In the genomic region with DNA sequence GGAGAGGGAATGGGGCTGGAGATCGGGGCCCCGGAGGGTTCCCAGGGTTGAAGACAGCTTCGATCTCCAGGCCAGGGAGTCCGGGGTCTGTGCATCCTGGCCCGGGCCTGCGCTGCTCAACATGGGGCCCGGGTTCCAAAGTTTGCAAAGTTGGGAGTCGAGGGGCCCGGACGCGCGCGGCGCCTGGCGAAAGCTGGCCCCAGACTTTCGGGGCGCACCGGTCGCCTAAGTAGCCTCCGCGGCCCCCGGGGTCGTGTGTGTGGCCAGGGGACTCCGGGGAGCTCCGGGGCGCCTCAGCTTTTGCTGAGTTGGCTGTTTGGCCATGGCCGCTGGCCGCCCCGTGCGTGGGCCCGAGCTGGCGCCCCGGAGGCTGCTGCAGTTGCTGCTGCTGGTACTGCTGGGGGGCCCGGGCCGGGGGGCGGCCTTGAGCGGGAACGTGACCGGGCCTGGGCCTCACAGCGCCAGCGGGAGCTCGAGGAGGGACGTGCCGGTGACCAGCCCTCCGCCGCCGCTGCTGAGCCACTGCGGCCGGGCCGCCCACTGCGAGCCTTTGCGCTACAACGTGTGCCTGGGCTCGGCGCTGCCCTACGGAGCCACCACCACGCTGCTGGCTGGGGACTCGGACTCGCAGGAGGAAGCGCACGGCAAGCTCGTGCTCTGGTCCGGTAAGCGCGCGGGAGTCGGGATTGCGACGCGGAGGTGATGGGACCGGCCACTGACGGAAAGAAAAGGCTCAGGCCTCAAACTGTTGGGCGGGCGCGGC, we compare ENCODE assay signal across 8 mouse cellular contexts. TPM values are rescaled to one million over a fixed set of nuclear protein-coding genes. Genes with fewer than 3 reads are reported as not detected.
A peak's percentile ranks its signal among the peaks of the same experiment; 100 is the strongest.
DNase-seq lines count a peak whose midpoint lies in the region; ATAC-seq and TF ChIP-seq lines count a peak whose summit lies in the region.

No protein-coding gene starts in this region.

- no peaks in the 10 kb centered on the region; the same call in 1 of the 2 replicates for H3K27me3 ChIP-seq in ES-Bruce4 (ENCODE audit: control insufficient read depth, insufficient read depth, low read length, poor library complexity, severe bottlenecking)
- peaks cover 63% of the 10 kb centered on the region for H3K27me3 ChIP-seq in erythroblast, embryonic 14.5 days (ENCODE audit: control insufficient read depth)
- no peaks in the 10 kb centered on the region for H3K27me3 ChIP-seq in heart, postnatal 0 days (ENCODE audit: control insufficient read depth, insufficient read depth, low read length)
- no peaks in the 10 kb centered on the region for H3K27me3 ChIP-seq in stomach, embryonic 15.5 days (replicated peaks)

- H3K9me3 ChIP-seq in ES-Bruce4 (replicated peaks; ENCODE audit: control insufficient read depth, insufficient read depth, low read length, poor library complexity, severe bottlenecking): no peaks in the 10 kb centered on the region
- no peaks in the 10 kb centered on the region; the same call in 1 of the 2 replicates for H3K9me3 ChIP-seq in erythroblast, embryonic 14.5 days (ENCODE audit: control insufficient read depth, low read length)
- H3K9me3 ChIP-seq in heart, postnatal 0 days (replicated peaks; ENCODE audit: control insufficient read depth, low read length): no peaks in the 10 kb centered on the region
- no peaks in the 10 kb centered on the region for H3K9me3 ChIP-seq in stomach, embryonic 15.5 days

- no peak for TF ChIP-seq CTCF in ES-Bruce4 (IDR thresholded peaks at IDR 0.05; ENCODE audit: low read depth, low read length)
- no peak for TF ChIP-seq CTCF in heart, postnatal 0 days (IDR thresholded peaks at IDR 0.05; ENCODE audit: low read depth)

- under 1% methylated on average over 69 of the region's 75 CpGs for WGBS in heart, postnatal 0 days
- under 1% methylated on average over 73 of the region's 75 CpGs for WGBS in stomach, embryonic 15.5 days

- TF ChIP-seq POLR2A in ES-Bruce4 (IDR thresholded peaks at IDR 0.05; ENCODE audit: insufficient read depth, low read length): no peak

- H3K4me3 ChIP-seq in ES-Bruce4 (ENCODE audit: low read depth, low read length): peak overlapping the region; percentile 78
- peak overlapping the region; percentile 73 for H3K4me3 ChIP-seq in erythroblast, embryonic 14.5 days (replicated peaks)
- H3K4me3 ChIP-seq in heart, postnatal 0 days (ENCODE audit: low read depth, low read length): peak overlapping the region; percentile 91
- H3K4me3 ChIP-seq in stomach, embryonic 15.5 days (replicated peaks): peak overlapping the region; percentile 85

- peak; percentile 74 for ATAC-seq in heart, postnatal 0 days (ENCODE audit: insufficient read depth, low read depth)
- peak; percentile 84 for ATAC-seq in megakaryocyte, adult 5-6 weeks (ENCODE audit: poor library complexity, severe bottlenecking)
- peak; percentile 63 for ATAC-seq in stomach, embryonic 15.5 days (ENCODE audit: insufficient read depth, low FRiP score, low read depth)

- no peak overlapping the region for H3K27ac ChIP-seq in ES-Bruce4 (ENCODE audit: insufficient read depth, low read length)
- peak overlapping the region; percentile 94 for H3K27ac ChIP-seq in heart, postnatal 0 days (ENCODE audit: low read depth)
- peak overlapping the region; percentile 98 for H3K27ac ChIP-seq in stomach, embryonic 15.5 days

- peak; percentile 68 to 89 for DNase-seq in adrenal gland, adult (ENCODE audit: inconsistent age in 2 of 2, low spot score in 1 of 2)
- DNase-seq in heart, postnatal 0 days (ENCODE audit: low spot score): peak; percentile 67
- peak; percentile 78 for DNase-seq in kidney, postnatal 14 days
- no peak for DNase-seq in frontal cortex, postnatal 14 days (ENCODE audit: low spot score in 2 of 2)

- H3K4me1 ChIP-seq in ES-Bruce4 (ENCODE audit: control insufficient read depth, insufficient read depth, low read length): no peaks in the 10 kb centered on the region
- peaks cover 27% of the 10 kb centered on the region for H3K4me1 ChIP-seq in erythroblast, embryonic 14.5 days (ENCODE audit: control insufficient read depth)
- H3K4me1 ChIP-seq in heart, postnatal 0 days (ENCODE audit: control insufficient read depth, insufficient read depth): peaks cover 18% of the 10 kb centered on the region; the same call in 1 of the 2 replicates
- H3K4me1 ChIP-seq in stomach, embryonic 15.5 days: peaks cover 14% of the 10 kb centered on the region; the same call in 1 of the 2 replicates

- H3K9ac ChIP-seq in ES-Bruce4 (ENCODE audit: low read depth, poor library complexity, severe bottlenecking): peak overlapping the region; percentile 97
- H3K9ac ChIP-seq in heart, postnatal 0 days (replicated peaks; ENCODE audit: low read depth, low read length): peak overlapping the region; percentile 97
- peak overlapping the region; percentile 90 for H3K9ac ChIP-seq in stomach, embryonic 15.5 days

- H3K36me3 ChIP-seq in ES-Bruce4 (ENCODE audit: control insufficient read depth, insufficient read depth, low read length, poor library complexity, severe bottlenecking): no peaks in the 10 kb centered on the region
- H3K36me3 ChIP-seq in erythroblast, embryonic 14.5 days (ENCODE audit: control insufficient read depth): no peaks in the 10 kb centered on the region; the same call in 1 of the 2 replicates
- no peaks in the 10 kb centered on the region for H3K36me3 ChIP-seq in heart, postnatal 0 days (replicated peaks; ENCODE audit: control insufficient read depth, insufficient read depth, low read length)
- no peaks in the 10 kb centered on the region for H3K36me3 ChIP-seq in stomach, embryonic 15.5 days

- peak overlapping the region; percentile 85 for H3K4me2 ChIP-seq in heart, postnatal 0 days (ENCODE audit: low read depth, low read length)
- peak overlapping the region; percentile 79 for H3K4me2 ChIP-seq in stomach, embryonic 15.5 days

- no peak for TF ChIP-seq EP300 in ES-Bruce4 (IDR thresholded peaks at IDR 0.05; ENCODE audit: insufficient read depth, low read depth, low read length)
- no peak for TF ChIP-seq EP300 in heart, postnatal 0 days (IDR thresholded peaks at IDR 0.05; ENCODE audit: low read depth)

RNA-seq across cellular contexts. Expression of a gene that starts 0.6 kb away (rescaled TPM):
- 26.5 and 28.2 TPM in 2 replicates for polyA plus RNA-seq in ES-Bruce4 (2011; ENCODE audit: insufficient read depth, insufficient read length, low read depth, missing spikeins)
- 0.30 and 0.42 TPM in 2 replicates for polyA plus RNA-seq in erythroblast, embryonic 14.5 days (2012)
- total RNA-seq in heart, postnatal 0 days (2014; rRNA removed; ENCODE audit: low replicate concordance): 50.9 and 54.7 TPM in 2 replicates
- 6.5 and 7.1 TPM in 2 replicates for polyA plus RNA-seq in heart, postnatal 0 days (2015; fragmentation: Nextera tagmentation; extraction: Ambion mirVana)
- 2.6 and 4.3 TPM in 2 replicates for total RNA-seq in megakaryocyte, adult 5-6 weeks (2015)
- total RNA-seq in megakaryocyte, adult 5-6 weeks (2017): 2.3 and 2.5 TPM in 2 replicates
- 36.0 and 41.7 TPM in 2 replicates for polyA plus RNA-seq in stomach, embryonic 15.5 days (2015; fragmentation: Nextera tagmentation; extraction: Ambion mirVana)

RNA-seq across cellular contexts. Expression of a gene that starts 31.9 kb away (rescaled TPM):
- polyA plus RNA-seq in ES-Bruce4 (2011; ENCODE audit: insufficient read depth, insufficient read length, low read depth, missing spikeins): 37.2 and 41.3 TPM in 2 replicates
- polyA plus RNA-seq in erythroblast, embryonic 14.5 days (2012): 0.34 and 0.39 TPM in 2 replicates
- 19.4 and 31.6 TPM in 2 replicates for total RNA-seq in heart, postnatal 0 days (2014; rRNA removed; ENCODE audit: low replicate concordance)
- 3.4 and 3.7 TPM in 2 replicates for polyA plus RNA-seq in heart, postnatal 0 days (2015; fragmentation: Nextera tagmentation; extraction: Ambion mirVana)
- 34.2 and 46.4 TPM in 2 replicates for total RNA-seq in megakaryocyte, adult 5-6 weeks (2015)
- total RNA-seq in megakaryocyte, adult 5-6 weeks (2017): 80.8 and 82.7 TPM in 2 replicates
- 30.2 and 40.3 TPM in 2 replicates for polyA plus RNA-seq in stomach, embryonic 15.5 days (2015; fragmentation: Nextera tagmentation; extraction: Ambion mirVana)

RNA-seq across cellular contexts. Expression of a gene that starts 41.8 kb away (rescaled TPM):
- polyA plus RNA-seq in ES-Bruce4 (2011; ENCODE audit: insufficient read depth, insufficient read length, low read depth, missing spikeins): 7.1 and 9.6 TPM in 2 replicates
- polyA plus RNA-seq in erythroblast, embryonic 14.5 days (2012): 91.5 and 99.6 TPM in 2 replicates
- 1.1 and 1.8 TPM in 2 replicates for total RNA-seq in heart, postnatal 0 days (2014; rRNA removed; ENCODE audit: low replicate concordance)
- 1.3 and 1.6 TPM in 2 replicates for polyA plus RNA-seq in heart, postnatal 0 days (2015; fragmentation: Nextera tagmentation; extraction: Ambion mirVana)
- 1.5 and 3.7 TPM in 2 replicates for total RNA-seq in megakaryocyte, adult 5-6 weeks (2015)
- total RNA-seq in megakaryocyte, adult 5-6 weeks (2017): 2.7 and 5.0 TPM in 2 replicates
- polyA plus RNA-seq in stomach, embryonic 15.5 days (2015; fragmentation: Nextera tagmentation; extraction: Ambion mirVana): 10.2 and 19.5 TPM in 2 replicates

Comparison
In these comparisons a context has a peak if more than half of its experiments do, and no peak if none do; other contexts are left out.
1. DNase-seq: peak in adrenal gland, adult (2 of 2), heart, postnatal 0 days (single experiment) and kidney, postnatal 14 days (single experiment); none in frontal cortex, postnatal 14 days (0 of 2).
2. Peak in every context shown above with its lines, with median percentiles within 50 percentile points of each other: H3K4me3 ChIP-seq, H3K9ac ChIP-seq and ATAC-seq.